Mouse (Mus musculus): ENCODE results near the gene Hnrnpa2b1. TPM values are rescaled to one million over a fixed set of nuclear protein-coding genes. Genes with fewer than 3 reads are reported as not detected.

The Hnrnpa2b1 gene
- polyA plus RNA-seq (2014; fragmentation: Nextera tagmentation; extraction: Ambion mirVana) = 1,465 and 1,829 TPM in 2 replicates

DNA sequence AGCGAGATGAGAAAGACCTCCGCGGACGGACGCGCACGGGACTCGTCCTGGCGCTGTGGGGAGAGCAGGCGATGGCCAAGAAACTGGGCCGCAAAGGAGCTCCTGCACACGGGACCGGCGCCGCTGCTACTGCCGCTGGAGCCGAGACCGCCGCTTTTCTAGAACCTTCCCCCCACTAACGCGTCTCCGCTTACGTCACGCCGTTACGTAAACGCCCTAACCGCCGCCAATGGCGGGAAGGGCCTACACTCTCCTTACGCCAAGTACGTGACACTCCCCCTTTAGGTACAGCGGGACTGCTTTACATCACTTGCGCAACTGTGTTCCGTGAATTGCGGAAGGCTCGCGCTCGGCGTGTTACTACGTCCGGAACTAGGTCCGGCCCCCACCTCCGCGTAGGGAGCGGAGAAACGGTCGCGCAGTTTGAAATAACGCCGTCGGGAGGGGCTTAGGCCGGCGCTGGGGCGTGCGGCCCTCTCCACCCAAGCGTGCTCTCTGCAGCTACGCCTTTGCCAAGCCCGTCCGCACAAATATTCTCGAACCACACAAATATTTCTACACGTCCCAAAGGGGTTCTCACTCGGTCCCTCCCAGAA, at the start of gene Hnrnpa2b1:
Gene Hnrnpa2b1, minus strand, starts transcription at position 180 of the 596 bp plus-strand sequence.
- peaks cover 10% of the 10 kb centered on the region; the same call in 1 of the 2 replicates for H3K36me3 ChIP-seq (ENCODE audit: control insufficient read depth, insufficient read depth, low read length)
- peak within 1 kb of the TSS; percentile 100 for H3K9ac ChIP-seq (ENCODE audit: low read length)
- under 1% methylated on average over 63 of the region's 63 CpGs for WGBS
- ATAC-seq (ENCODE audit: insufficient number of reproducible peaks, low FRiP score, low TSS enrichment, low read depth) (peak; percentile 94), DNase-seq (ENCODE audit: low spot score) (peak; percentile 100)
- no peaks in the 10 kb centered on the region for H3K27me3 ChIP-seq (ENCODE audit: control insufficient read depth, insufficient read depth, low read length)
- H3K4me2 ChIP-seq (ENCODE audit: low read depth, severe bottlenecking) = peak within 1 kb of the TSS; percentile 73
- no peaks in the 10 kb centered on the region for H3K9me3 ChIP-seq (ENCODE audit: control insufficient read depth, low read length)
- H3K4me3 ChIP-seq (ENCODE audit: low read depth, low read length) = peak within 1 kb of the TSS; percentile 98
- H3K27ac ChIP-seq (replicated peaks; ENCODE audit: low read depth, low read length) = peak within 1 kb of the TSS; percentile 100
- H3K4me1 ChIP-seq (ENCODE audit: control insufficient read depth, insufficient read depth, low read length) = peaks cover 19% of the 10 kb centered on the region

DNA sequence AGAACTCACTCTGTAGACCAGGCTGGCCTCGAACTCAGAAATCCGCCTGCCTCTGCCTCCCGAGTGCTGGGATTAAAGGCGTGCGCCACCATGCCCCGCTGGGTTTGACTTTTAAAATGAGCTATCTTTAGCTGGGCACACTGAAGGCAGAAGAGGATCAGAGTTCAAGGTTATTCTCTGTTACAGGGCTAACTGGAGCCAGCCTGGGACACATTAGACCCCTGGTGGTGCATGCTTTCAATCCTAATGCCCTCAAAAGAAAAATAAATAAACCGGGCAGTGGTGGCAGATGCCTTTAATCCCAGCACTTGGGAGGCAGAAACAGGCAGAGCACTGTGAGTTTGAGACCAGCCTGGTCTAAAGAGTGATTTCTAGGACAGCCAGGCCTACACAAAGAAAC, 45.2 kb upstream of the Hnrnpa2b1 start:
- no peak overlapping the region for H3K4me3 ChIP-seq (ENCODE audit: low read depth, low read length)
- H3K9ac ChIP-seq (ENCODE audit: low read length) = no peak overlapping the region
- H3K4me2 ChIP-seq (ENCODE audit: low read depth, severe bottlenecking) = no peak overlapping the region
- H3K27me3 ChIP-seq (ENCODE audit: control insufficient read depth, insufficient read depth, low read length) = no peaks in the 10 kb centered on the region
- H3K36me3 ChIP-seq (ENCODE audit: control insufficient read depth, insufficient read depth, low read length) = no peaks in the 10 kb centered on the region
- no peaks in the 10 kb centered on the region for H3K4me1 ChIP-seq (ENCODE audit: control insufficient read depth, insufficient read depth, low read length)
- 93% methylated on average over 7 of the region's 7 CpGs for WGBS
- no peak for ATAC-seq (ENCODE audit: insufficient number of reproducible peaks, low FRiP score, low TSS enrichment, low read depth)
- no peaks in the 10 kb centered on the region for H3K9me3 ChIP-seq (ENCODE audit: control insufficient read depth, low read length)
- H3K27ac ChIP-seq (replicated peaks; ENCODE audit: low read depth, low read length) = no peak overlapping the region
- no peak for DNase-seq (ENCODE audit: low spot score)

DNA sequence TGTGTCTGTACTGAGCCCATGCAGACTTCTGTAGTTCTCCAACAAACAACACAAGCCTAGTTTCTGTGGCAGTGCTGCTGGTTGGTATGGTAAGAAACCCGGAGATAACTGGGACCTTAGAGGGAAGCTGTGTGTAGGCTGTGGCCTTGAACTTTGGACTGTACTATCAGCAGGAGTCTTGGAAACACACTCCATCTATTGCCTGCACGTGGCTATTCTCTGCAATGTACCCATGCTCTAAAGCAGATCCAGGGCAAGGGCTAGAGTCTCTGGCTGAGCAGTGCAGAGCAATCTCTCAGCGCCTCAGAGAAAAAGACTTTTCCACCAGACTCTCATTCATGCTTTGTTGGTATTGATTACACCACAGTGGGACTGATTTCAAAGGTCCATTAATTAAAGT, 44.1 kb upstream of the Hnrnpa2b1 start:
- DNase-seq (ENCODE audit: low spot score) = no peak
- no peak for ATAC-seq (ENCODE audit: insufficient number of reproducible peaks, low FRiP score, low TSS enrichment, low read depth)
- no peaks in the 10 kb centered on the region for H3K27me3 ChIP-seq (ENCODE audit: control insufficient read depth, insufficient read depth, low read length)
- WGBS = 92% methylated on average over 3 of the region's 3 CpGs
- H3K4me1 ChIP-seq (ENCODE audit: control insufficient read depth, insufficient read depth, low read length) = no peaks in the 10 kb centered on the region
- H3K4me3 ChIP-seq (ENCODE audit: low read depth, low read length) = no peak overlapping the region
- H3K9me3 ChIP-seq (ENCODE audit: control insufficient read depth, low read length) = no peaks in the 10 kb centered on the region
- H3K36me3 ChIP-seq (ENCODE audit: control insufficient read depth, insufficient read depth, low read length) = no peaks in the 10 kb centered on the region
- no peak overlapping the region for H3K4me2 ChIP-seq (ENCODE audit: low read depth, severe bottlenecking)
- H3K27ac ChIP-seq (replicated peaks; ENCODE audit: low read depth, low read length) = no peak overlapping the region
- H3K9ac ChIP-seq (ENCODE audit: low read length) = no peak overlapping the region

DNA sequence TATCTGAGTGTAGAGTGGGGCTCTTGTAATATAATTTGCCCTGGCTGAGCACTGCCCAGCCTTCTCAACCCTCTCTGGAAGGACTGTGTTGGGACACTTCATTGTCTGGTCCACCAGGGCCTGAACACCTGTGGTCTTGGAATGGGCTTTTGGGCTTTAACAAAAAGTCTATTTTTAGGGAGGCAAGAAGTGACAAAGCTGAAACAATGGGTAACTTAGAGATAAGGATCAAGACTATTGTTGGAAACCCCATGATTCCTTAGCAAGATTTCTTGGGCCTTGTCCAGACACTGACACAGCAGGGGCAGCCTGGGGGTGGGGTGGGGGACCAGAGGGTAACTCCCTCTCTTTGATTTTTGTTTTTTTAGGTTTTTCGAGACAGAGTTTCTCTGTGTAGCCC, 41.3 kb upstream of the Hnrnpa2b1 start:
- no peak overlapping the region for H3K4me2 ChIP-seq (ENCODE audit: low read depth, severe bottlenecking)
- H3K27me3 ChIP-seq (ENCODE audit: control insufficient read depth, insufficient read depth, low read length) = no peaks in the 10 kb centered on the region
- H3K9ac ChIP-seq (ENCODE audit: low read length) = no peak overlapping the region
- WGBS = 69% methylated on average over 1 of the region's 1 CpGs
- no peaks in the 10 kb centered on the region for H3K36me3 ChIP-seq (ENCODE audit: control insufficient read depth, insufficient read depth, low read length)
- peaks cover 3% of the 10 kb centered on the region; the same call in 1 of the 2 replicates for H3K4me1 ChIP-seq (ENCODE audit: control insufficient read depth, insufficient read depth, low read length)
- no peak for ATAC-seq (ENCODE audit: insufficient number of reproducible peaks, low FRiP score, low TSS enrichment, low read depth)
- no peak overlapping the region for H3K4me3 ChIP-seq (ENCODE audit: low read depth, low read length)
- DNase-seq (ENCODE audit: low spot score) = no peak
- no peaks in the 10 kb centered on the region for H3K9me3 ChIP-seq (ENCODE audit: control insufficient read depth, low read length)
- no peak overlapping the region for H3K27ac ChIP-seq (replicated peaks; ENCODE audit: low read depth, low read length)

DNA sequence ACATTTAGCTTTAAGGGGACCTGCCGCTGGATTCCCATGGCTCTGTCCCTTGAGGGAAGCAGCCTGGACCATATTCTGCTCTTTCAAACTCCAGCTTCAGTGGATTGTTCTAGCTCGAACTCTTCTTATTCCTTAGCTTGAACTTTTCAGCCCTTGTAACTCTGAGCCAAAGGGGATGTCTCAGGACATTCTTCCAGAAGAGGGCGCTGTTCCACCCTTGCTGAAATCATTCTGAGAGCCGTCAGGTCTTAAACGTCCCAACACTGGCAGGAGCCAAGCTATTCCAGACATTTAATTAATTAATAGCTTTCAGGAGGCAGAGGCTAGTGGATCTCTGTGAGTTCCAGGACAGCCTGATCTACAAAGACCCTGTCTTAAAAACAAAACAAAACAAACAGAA, 40.4 kb upstream of the Hnrnpa2b1 start:
- ATAC-seq (ENCODE audit: insufficient number of reproducible peaks, low FRiP score, low TSS enrichment, low read depth) (no peak), DNase-seq (ENCODE audit: low spot score) (peak; percentile 49)
- Histone ChIP-seq H3K9ac (ENCODE audit: low read length) (no peak overlapping the region), H3K27me3 (ENCODE audit: control insufficient read depth, insufficient read depth, low read length) (no peaks in the 10 kb centered on the region), H3K4me2 (ENCODE audit: low read depth, severe bottlenecking) (no peak overlapping the region), H3K27ac (replicated peaks; ENCODE audit: low read depth, low read length) (no peak overlapping the region), H3K36me3 (ENCODE audit: control insufficient read depth, insufficient read depth, low read length) (no peaks in the 10 kb centered on the region), H3K4me3 (ENCODE audit: low read depth, low read length) (no peak overlapping the region), H3K9me3 (ENCODE audit: control insufficient read depth, low read length) (no peaks in the 10 kb centered on the region), H3K4me1 (ENCODE audit: control insufficient read depth, insufficient read depth, low read length) (peaks cover 3% of the 10 kb centered on the region; the same call in 1 of the 2 replicates)
- 32% methylated on average over 5 of the region's 5 CpGs for WGBS

DNA sequence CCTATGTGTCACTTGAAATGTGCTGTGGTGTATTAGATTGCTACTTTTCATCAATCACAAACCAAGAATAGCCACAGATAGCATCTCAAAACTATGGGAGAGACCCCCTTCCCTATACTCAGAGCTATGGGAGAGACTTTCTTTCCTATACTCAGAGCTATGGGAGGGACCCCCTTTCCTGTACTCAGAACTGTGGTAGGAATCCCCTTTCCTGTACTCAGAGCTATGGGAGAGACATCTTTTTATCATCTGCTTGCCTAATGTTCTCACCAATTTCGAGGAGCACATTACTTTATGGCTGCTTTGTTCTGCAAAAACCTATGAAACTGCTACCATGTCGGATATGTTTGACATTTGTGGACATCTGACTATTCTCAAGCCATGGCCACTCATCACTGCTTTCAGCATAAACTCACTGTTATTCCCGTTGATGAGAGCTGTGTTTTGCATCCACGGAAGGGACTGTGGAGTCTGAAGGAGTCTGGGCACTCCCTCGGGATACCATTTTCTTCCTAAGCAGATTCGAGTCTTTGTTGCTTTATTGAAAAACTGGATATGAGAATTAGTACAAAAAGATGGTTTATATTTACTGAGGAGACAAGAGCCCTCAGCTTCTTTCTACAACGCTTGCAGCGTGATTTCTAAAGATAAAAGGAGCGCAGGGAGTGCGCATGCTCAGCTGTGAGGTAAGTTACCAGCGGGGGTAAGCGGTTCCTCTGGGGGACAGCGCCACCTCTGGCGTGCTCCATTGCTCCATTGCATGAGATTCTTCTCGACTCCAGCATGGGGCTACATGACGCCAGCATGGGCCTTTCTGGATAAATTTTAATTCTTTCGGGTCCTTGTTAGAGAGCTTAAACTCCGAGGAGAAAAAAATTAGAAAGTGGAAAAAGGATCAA, 39.3 kb upstream of the Hnrnpa2b1 start:
- ATAC-seq (ENCODE audit: insufficient number of reproducible peaks, low FRiP score, low TSS enrichment, low read depth) = no peak
- H3K27ac ChIP-seq (replicated peaks; ENCODE audit: low read depth, low read length) = no peak overlapping the region

DNA sequence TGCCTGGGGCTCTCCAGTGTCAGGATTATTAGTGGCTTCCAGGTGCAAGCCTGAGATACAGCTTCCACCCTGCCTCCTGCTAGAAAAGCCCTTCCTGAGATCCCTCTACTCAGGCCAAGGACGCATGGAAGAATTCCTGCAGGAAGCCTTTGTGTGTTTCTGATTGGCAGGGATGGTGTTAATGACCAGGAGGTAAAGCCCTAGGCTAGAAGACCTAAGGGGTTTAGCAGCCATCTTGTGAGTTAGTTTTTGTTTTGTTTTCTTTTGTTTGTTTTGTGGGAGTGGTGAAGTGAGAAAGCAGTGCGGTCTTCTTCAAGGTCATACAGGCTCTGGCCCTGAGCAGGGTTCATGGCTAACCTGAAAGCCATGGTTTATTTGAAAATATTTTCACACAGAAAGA, 37.9 kb upstream of the Hnrnpa2b1 start:
- H3K4me1 ChIP-seq (ENCODE audit: control insufficient read depth, insufficient read depth, low read length) = peaks cover 3% of the 10 kb centered on the region; the same call in 1 of the 2 replicates
- H3K9ac ChIP-seq (ENCODE audit: low read length) = no peak overlapping the region
- no peaks in the 10 kb centered on the region for H3K27me3 ChIP-seq (ENCODE audit: control insufficient read depth, insufficient read depth, low read length)
- no peak overlapping the region for H3K4me2 ChIP-seq (ENCODE audit: low read depth, severe bottlenecking)
- H3K36me3 ChIP-seq (ENCODE audit: control insufficient read depth, insufficient read depth, low read length) = no peaks in the 10 kb centered on the region
- no peaks in the 10 kb centered on the region for H3K9me3 ChIP-seq (ENCODE audit: control insufficient read depth, low read length)
- no peak overlapping the region for H3K27ac ChIP-seq (replicated peaks; ENCODE audit: low read depth, low read length)
- WGBS = 58% methylated on average over 2 of the region's 2 CpGs
- no peak overlapping the region for H3K4me3 ChIP-seq (ENCODE audit: low read depth, low read length)
- DNase-seq (ENCODE audit: low spot score) = no peak
- no peak for ATAC-seq (ENCODE audit: insufficient number of reproducible peaks, low FRiP score, low TSS enrichment, low read depth)

More for the DNA sequence above, 39.3 kb upstream of the Hnrnpa2b1 start:
- Histone ChIP-seq H3K9ac (ENCODE audit: low read length) (no peak overlapping the region), H3K4me2 (ENCODE audit: low read depth, severe bottlenecking) (peak overlapping the region; percentile 20; the same call in 1 of the 2 replicates), H3K36me3 (ENCODE audit: control insufficient read depth, insufficient read depth, low read length) (no peaks in the 10 kb centered on the region), H3K4me3 (ENCODE audit: low read depth, low read length) (0 out of 2 replicates have a peak overlapping the region, but pooled peaks have one; percentile 1), H3K9me3 (ENCODE audit: control insufficient read depth, low read length) (no peaks in the 10 kb centered on the region), H3K27me3 (ENCODE audit: control insufficient read depth, insufficient read depth, low read length) (no peaks in the 10 kb centered on the region), H3K4me1 (ENCODE audit: control insufficient read depth, insufficient read depth, low read length) (peaks cover 3% of the 10 kb centered on the region; the same call in 1 of the 2 replicates)
- DNase-seq (ENCODE audit: low spot score) = peak; percentile 84
- 30% methylated on average over 18 of the region's 18 CpGs for WGBS

DNA sequence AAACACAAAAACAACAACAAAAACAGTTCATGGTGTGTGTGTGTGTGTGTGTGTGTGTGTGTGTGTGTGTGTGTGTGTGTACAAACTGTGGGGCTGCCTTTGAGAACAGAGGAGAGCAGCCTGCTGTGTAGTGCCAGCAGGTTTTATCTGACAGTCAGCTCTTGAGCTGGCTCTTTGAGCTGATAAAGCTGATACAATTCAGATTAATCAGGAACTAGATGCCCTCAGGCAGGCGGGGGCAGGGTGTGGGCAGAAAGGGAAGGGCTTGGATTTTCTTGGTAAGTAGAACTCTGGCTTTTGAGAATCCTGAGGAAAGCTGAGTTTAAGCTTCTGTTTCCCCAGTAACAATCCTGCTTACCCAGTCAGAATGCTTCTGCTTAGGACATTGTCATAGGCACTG, 36.0 kb upstream of the Hnrnpa2b1 start:
- WGBS = 68% methylated on average over 1 of the region's 1 CpGs
- H3K4me2 ChIP-seq (ENCODE audit: low read depth, severe bottlenecking) = no peak overlapping the region
- no peak overlapping the region for H3K9ac ChIP-seq (ENCODE audit: low read length)
- no peaks in the 10 kb centered on the region for H3K27me3 ChIP-seq (ENCODE audit: control insufficient read depth, insufficient read depth, low read length)
- peaks cover 3% of the 10 kb centered on the region; the same call in 1 of the 2 replicates for H3K4me1 ChIP-seq (ENCODE audit: control insufficient read depth, insufficient read depth, low read length)
- H3K9me3 ChIP-seq (ENCODE audit: control insufficient read depth, low read length) = no peaks in the 10 kb centered on the region
- no peak overlapping the region for H3K27ac ChIP-seq (replicated peaks; ENCODE audit: low read depth, low read length)
- ATAC-seq (ENCODE audit: insufficient number of reproducible peaks, low FRiP score, low TSS enrichment, low read depth) (no peak), DNase-seq (ENCODE audit: low spot score) (no peak)
- H3K36me3 ChIP-seq (ENCODE audit: control insufficient read depth, insufficient read depth, low read length) = no peaks in the 10 kb centered on the region
- H3K4me3 ChIP-seq (ENCODE audit: low read depth, low read length) = no peak overlapping the region
